Comparison of ENCODE assay signal across 13 mouse cellular contexts in the genomic region with DNA sequence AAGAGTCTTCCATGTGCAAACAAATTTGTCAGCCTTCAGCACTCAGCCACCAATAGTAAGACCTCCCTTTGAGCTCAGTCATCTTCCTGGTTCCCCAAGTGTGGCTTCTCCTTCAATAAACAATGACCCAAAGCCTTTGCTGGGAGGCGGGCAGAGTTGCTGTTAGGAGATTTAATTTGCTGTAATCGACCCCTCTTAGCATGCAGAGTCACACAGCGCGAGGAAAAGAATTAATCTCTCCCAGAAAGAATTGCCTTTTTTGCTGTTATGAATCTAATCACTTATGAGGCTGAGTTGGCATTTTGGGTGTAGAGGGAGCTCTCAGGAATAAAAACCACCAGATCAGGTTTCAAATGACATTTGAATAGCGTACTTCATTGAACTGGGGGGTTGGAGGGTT.
DNase-seq lines count a peak whose midpoint lies in the region; ATAC-seq and TF ChIP-seq lines count a peak whose summit lies in the region.
"Had no signal": no experiment of that assay in that cellular context is flagged by ENCODE, and none has a peak within 500 bp of the region (broad histone marks: within the 10 kb centered on the region; RNA-seq: fewer than 3 reads in every experiment).

No protein-coding gene starts in this region.

- no peak for TF ChIP-seq EP300 in stomach, postnatal 0 days (optimal IDR thresholded peaks at IDR 0.05)

- 0 out of 2 replicates have a peak overlapping the region, but pooled peaks have one; percentile 4 for H3K4me2 ChIP-seq in stomach, embryonic 14.5 days (replicated peaks; ENCODE audit: low read depth, low read length)
- H3K4me2 ChIP-seq in stomach, postnatal 0 days (replicated peaks; ENCODE audit: low read depth) = no peak overlapping the region
- H3K4me2 ChIP-seq in hindbrain, embryonic 11.5 days (replicated peaks; ENCODE audit: low read depth, low read length) = no peak overlapping the region
- H3K4me2 ChIP-seq in midbrain, embryonic 13.5 days (replicated peaks) = peak overlapping the region; percentile 47

- H3K36me3 ChIP-seq in stomach, embryonic 14.5 days (ENCODE audit: control insufficient read depth, insufficient read depth, low read length) = no peaks in the 10 kb centered on the region
- H3K36me3 ChIP-seq in stomach, postnatal 0 days (ENCODE audit: control insufficient read depth, insufficient read depth, low read length) = no peaks in the 10 kb centered on the region
- H3K36me3 ChIP-seq in hindbrain, embryonic 11.5 days (ENCODE audit: control insufficient read depth, insufficient read depth, low read length) = no peaks in the 10 kb centered on the region
- H3K36me3 ChIP-seq in midbrain, embryonic 13.5 days = no peaks in the 10 kb centered on the region

- H3K4me3 ChIP-seq in stomach, embryonic 14.5 days (ENCODE audit: low read depth, low read length) = no peak overlapping the region
- no peak overlapping the region for H3K4me3 ChIP-seq in stomach, postnatal 0 days (ENCODE audit: low read depth, low read length)
- no peak overlapping the region for H3K4me3 ChIP-seq in hindbrain, embryonic 11.5 days (ENCODE audit: low read depth, low read length)
- peak overlapping the region; percentile 14; the same call in 1 of the 2 replicates for H3K4me3 ChIP-seq in midbrain, embryonic 13.5 days (replicated peaks)
- H3K4me3 ChIP-seq: erythroblast, embryonic 14.5 days; left cerebral cortex, adult 2 months had no signal

- no peak for DNase-seq in stomach, postnatal 0 days (ENCODE audit: low spot score)
- DNase-seq in hindbrain, embryonic 11.5 days (ENCODE audit: low spot score) = peak; percentile 17
- DNase-seq in left cerebral cortex, adult 18-20 months (ENCODE audit: low spot score in 2 of 2) = no peak
- DNase-seq in spleen, postnatal 36 days (ENCODE audit: low spot score in 2 of 2) = no peak
- DNase-seq in urinary bladder, adult 18-20 months (ENCODE audit: low spot score in 2 of 2) = no peak
- DNase-seq: cerebellum, adult 8-10 months; heart, postnatal 10 days; lung, adult 18-20 months; thymus, postnatal 4 days had no signal

- H3K27me3 ChIP-seq in stomach, embryonic 14.5 days (ENCODE audit: control insufficient read depth, insufficient read depth, low read length) = no peaks in the 10 kb centered on the region
- H3K27me3 ChIP-seq in stomach, postnatal 0 days (ENCODE audit: control insufficient read depth, insufficient read depth, low read length) = no peaks in the 10 kb centered on the region
- no peaks in the 10 kb centered on the region for H3K27me3 ChIP-seq in hindbrain, embryonic 11.5 days (ENCODE audit: control insufficient read depth, insufficient read depth, low read length)
- H3K27me3 ChIP-seq in midbrain, embryonic 13.5 days = no peaks in the 10 kb centered on the region

- peaks cover 6% of the 10 kb centered on the region; the same call in 1 of the 2 replicates for H3K4me1 ChIP-seq in stomach, embryonic 14.5 days (ENCODE audit: control insufficient read depth, insufficient read depth, low read length)
- H3K4me1 ChIP-seq in stomach, postnatal 0 days (replicated peaks; ENCODE audit: control insufficient read depth, insufficient read depth) = no peaks in the 10 kb centered on the region
- H3K4me1 ChIP-seq in hindbrain, embryonic 11.5 days (replicated peaks; ENCODE audit: control insufficient read depth, insufficient read depth, low read length) = no peaks in the 10 kb centered on the region
- H3K4me1 ChIP-seq in midbrain, embryonic 13.5 days (replicated peaks) = peaks cover 42% of the 10 kb centered on the region

- no peak overlapping the region for H3K27ac ChIP-seq in stomach, embryonic 14.5 days (ENCODE audit: low read length)
- no peak overlapping the region for H3K27ac ChIP-seq in stomach, postnatal 0 days (replicated peaks)
- H3K27ac ChIP-seq in hindbrain, embryonic 11.5 days (ENCODE audit: low read depth, low read length) = no peak overlapping the region
- peak overlapping the region; percentile 79 for H3K27ac ChIP-seq in midbrain, embryonic 13.5 days
- H3K27ac ChIP-seq: left cerebral cortex, adult 2 months had no signal

- ATAC-seq in stomach, embryonic 14.5 days (ENCODE audit: insufficient number of reproducible peaks, insufficient read depth, low FRiP score, low read depth) = no peak
- ATAC-seq in stomach, postnatal 0 days (ENCODE audit: low FRiP score, low TSS enrichment) = no peak
- ATAC-seq in hindbrain, embryonic 11.5 days (ENCODE audit: low FRiP score) = peak; percentile 40; the same call in 1 of the 2 replicates
- peak; percentile 49 for ATAC-seq in midbrain, embryonic 13.5 days

- no peak for TF ChIP-seq CTCF in stomach, postnatal 0 days (IDR thresholded peaks at IDR 0.05; ENCODE audit: low read depth)

- no peaks in the 10 kb centered on the region for H3K9me3 ChIP-seq in stomach, embryonic 14.5 days (ENCODE audit: control insufficient read depth, low read depth, low read length)
- no peaks in the 10 kb centered on the region for H3K9me3 ChIP-seq in stomach, postnatal 0 days (ENCODE audit: control insufficient read depth, low read length)
- H3K9me3 ChIP-seq in hindbrain, embryonic 11.5 days (ENCODE audit: control insufficient read depth, low read length) = no peaks in the 10 kb centered on the region
- no peaks in the 10 kb centered on the region for H3K9me3 ChIP-seq in midbrain, embryonic 13.5 days

- H3K9ac ChIP-seq in stomach, embryonic 14.5 days (replicated peaks; ENCODE audit: low read depth, low read length) = no peak overlapping the region
- H3K9ac ChIP-seq in stomach, postnatal 0 days (ENCODE audit: low read length) = no peak overlapping the region
- H3K9ac ChIP-seq in hindbrain, embryonic 11.5 days (ENCODE audit: low read depth, low read length) = no peak overlapping the region
- no peak overlapping the region for H3K9ac ChIP-seq in midbrain, embryonic 13.5 days (replicated peaks)

- 34% methylated on average over 5 of the region's 5 CpGs for WGBS in stomach, embryonic 14.5 days
- 26% methylated on average over 5 of the region's 5 CpGs for WGBS in stomach, postnatal 0 days
- 46% methylated on average over 5 of the region's 5 CpGs for WGBS in hindbrain, embryonic 11.5 days
- WGBS in midbrain, embryonic 13.5 days = 15% methylated on average over 5 of the region's 5 CpGs

Comparison
In these comparisons a context has a peak if more than half of its experiments do, and no peak if none do; other contexts are left out.
1. H3K4me2 ChIP-seq: peak in stomach, embryonic 14.5 days (single experiment) and midbrain, embryonic 13.5 days (single experiment); none in stomach, postnatal 0 days (single experiment) and hindbrain, embryonic 11.5 days (single experiment).
2. ATAC-seq: peak in hindbrain, embryonic 11.5 days (single experiment) and midbrain, embryonic 13.5 days (single experiment); none in stomach, embryonic 14.5 days (single experiment) and stomach, postnatal 0 days (single experiment).